Mouse (Mus musculus): ENCODE results near the gene Mgst1. TPM values are rescaled to one million over a fixed set of nuclear protein-coding genes. Genes with fewer than 3 reads are reported as not detected.

Mgst1 gene
- polyA plus RNA-seq (2014; fragmentation: Illumina TruSeq; extraction: RNeasy Lipid Tissue Mini Kit (QIAGEN cat#74804)), result 1,528 TPM

DNA sequence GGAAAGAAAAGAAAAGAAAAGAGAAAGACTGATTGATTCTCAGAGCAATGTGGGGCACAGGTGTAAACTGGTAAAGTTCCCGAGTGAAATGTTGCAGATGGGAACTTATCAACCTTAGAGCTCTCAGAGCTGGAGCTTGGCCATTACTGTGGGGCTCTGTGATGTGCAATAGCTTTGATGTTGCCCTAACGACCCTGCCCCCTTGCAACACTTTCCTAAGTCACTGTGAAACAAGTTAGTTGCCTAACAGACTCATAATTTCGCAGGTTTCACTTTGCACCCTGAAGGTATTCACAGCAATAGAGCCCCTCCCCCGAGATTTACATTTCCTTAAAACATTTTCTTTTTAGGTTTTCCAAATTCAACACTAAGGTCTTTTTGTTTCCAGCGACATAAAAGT is at the start of gene Mgst1:
TSS of gene Mgst1 (plus strand) at position 387 of the 400 bp plus-strand sequence.

Other genes with a start within 250 kb of the Mgst1 start
- 2.9 TPM for gene Slc15a5, start 60.4 kb upstream of the Mgst1 start, polyA plus RNA-seq (2014; fragmentation: Illumina TruSeq; extraction: RNeasy Lipid Tissue Mini Kit (QIAGEN cat#74804))

All from ovary, adult 10 weeks (tissue).